Mouse (Mus musculus) spleen, adult 2 months (tissue): ENCODE results near the gene Numbl.

Experiments used
- CTCF ChIP-seq: fragments of 200-500 bp; IDR thresholded peaks from 2 replicates; pipeline ENCODE4 v1.5.1; 2011; ENCODE audit warnings: mild to moderate bottlenecking, inconsistent platforms; ENCODE audit not compliant: insufficient read depth, insufficient read length, insufficient replicate concordance; ENCODE audit errors: extremely low read depth
- POLR2A ChIP-seq: fragments of 200-500 bp; IDR thresholded peaks from 2 replicates; pipeline ENCODE4 v1.6.1; 2011; ENCODE audit warnings: low read depth, low read length, inconsistent platforms

DNA sequence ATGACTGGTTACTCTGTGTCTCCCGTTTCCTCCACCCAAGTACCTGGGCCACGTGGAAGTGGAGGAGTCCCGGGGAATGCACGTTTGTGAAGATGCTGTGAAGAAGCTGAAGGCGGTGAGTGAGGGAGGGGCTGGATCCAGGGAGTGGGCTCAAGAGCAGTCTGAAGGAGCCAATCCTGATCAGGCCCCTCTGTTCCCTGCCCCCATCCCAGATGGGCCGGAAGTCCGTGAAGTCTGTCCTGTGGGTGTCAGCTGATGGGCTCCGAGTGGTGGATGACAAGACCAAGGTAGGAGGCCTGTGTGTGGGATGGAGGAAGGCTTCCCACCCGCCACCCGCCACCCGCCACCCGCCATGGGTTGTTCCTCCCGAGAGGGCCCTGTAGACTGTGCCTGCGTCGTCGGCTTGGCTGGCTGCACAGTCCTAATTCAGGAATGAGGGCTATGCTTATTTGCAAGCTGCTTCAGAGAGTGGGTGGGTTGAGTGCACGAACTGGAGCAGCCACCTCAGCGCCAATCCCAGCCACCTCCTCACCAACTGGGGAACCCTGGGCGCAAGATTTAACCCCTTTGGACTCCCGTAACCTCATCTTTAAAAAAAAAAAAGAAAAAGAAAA, 8.4 kb downstream of the Numbl start:
- no peak for TF ChIP-seq POLR2A
- TF ChIP-seq CTCF: no peak
